Mouse (Mus musculus): ENCODE data around the gene Ncr1.
"Not testable (repeated sequence)": the region's sequence is repeated elsewhere in the genome, so short reads cannot be mapped to it uniquely, and the experiment has no call there.

Ncr1 gene

DNA sequence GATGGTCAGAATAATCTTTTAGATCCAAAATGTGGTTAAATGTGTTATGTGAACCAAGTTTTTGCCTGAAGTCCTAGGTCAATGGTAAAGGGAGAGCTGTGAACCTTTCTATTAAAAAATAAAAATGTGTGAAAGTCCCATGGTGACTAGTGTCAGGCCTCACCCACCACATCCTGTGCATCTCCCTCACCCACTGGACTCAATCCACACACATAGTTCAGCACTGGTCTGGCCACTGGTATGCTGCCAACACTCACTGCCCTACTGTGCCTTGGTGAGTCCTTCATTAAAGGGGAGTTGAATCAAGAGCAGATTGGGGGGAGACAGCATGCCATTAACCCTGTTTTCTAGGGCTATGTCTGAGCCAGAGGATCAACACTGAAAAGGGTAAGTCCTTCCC, at the start of gene Ncr1:
Ncr1 (plus strand) TSS at position 216 of the 400 bp plus-strand sequence.
- DNase-seq (ENCODE audit: low spot score) = no peak

GRCm38 (mm10) chr7:4292638-4293037, 44.9 kb upstream of the Ncr1 start:
- no peak for DNase-seq (ENCODE audit: low spot score)

GRCm38 (mm10) chr7:4297189-4297588, 40.3 kb upstream of the Ncr1 start:
- DNase-seq (ENCODE audit: low spot score) = no peak

GRCm38 (mm10) chr7:4300166-4300565, 37.4 kb upstream of the Ncr1 start:
- no peak for DNase-seq (ENCODE audit: low spot score)

- DNase-seq (ENCODE audit: low spot score) = no peak
Observed at GRCm38 (mm10) chr7:4303457-4303856, 34.1 kb upstream of the Ncr1 start.

GRCm38 (mm10) chr7:4313109-4313508, 24.4 kb upstream of the Ncr1 start:
- DNase-seq (ENCODE audit: low spot score) = not testable (repeated sequence)

GRCm38 (mm10) chr7:4313531-4313930, 24.0 kb upstream of the Ncr1 start:
- DNase-seq (ENCODE audit: low spot score) = not testable (repeated sequence)

DNA sequence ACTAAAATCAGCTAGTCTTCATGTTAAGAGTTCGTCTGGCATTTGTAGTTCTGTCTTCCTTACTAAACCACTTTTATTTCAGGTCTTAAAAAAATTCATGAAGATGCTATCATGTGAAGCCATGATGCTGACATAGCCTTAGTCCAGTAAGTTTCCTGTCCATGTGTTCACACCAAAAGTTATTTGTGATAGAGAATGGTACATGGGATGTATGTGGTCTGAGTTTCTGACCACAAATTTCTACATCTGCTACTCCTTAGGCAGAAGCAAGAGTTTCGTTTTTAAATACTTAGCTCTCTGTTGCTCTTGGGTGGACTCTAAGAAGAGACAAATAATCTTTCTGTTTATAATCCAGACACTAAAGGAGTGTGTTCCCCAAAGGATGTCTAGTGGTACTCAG, 14.2 kb upstream of the Ncr1 start:
- no peak for DNase-seq (ENCODE audit: low spot score)

DNA sequence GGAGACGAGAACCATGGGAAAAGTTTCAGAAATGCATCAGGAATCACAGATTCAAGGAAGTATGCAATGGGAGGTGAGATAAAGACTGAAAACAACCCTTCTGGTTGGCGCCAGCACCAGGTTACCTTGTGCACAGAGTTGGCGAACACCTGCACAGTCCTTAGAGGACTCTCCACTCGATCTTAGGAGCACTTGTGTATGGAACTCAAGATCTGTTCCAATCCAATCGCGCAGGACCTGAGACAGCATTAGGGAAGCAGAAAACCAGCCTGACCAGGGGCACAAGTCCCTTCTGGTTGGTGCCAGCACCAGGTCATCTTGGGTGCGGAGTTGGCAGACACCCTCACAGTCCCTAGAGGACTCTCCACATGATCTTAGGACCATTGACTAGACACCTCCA, 36.0 kb downstream of the Ncr1 start:
- DNase-seq (ENCODE audit: low spot score) = no peak

Data from ovary, postnatal 36 days (tissue).